Mouse (Mus musculus) B cell, adult (primary cell): ENCODE results near the gene Arhgef28. TPM values are rescaled to one million over a fixed set of nuclear protein-coding genes. Genes with fewer than 3 reads are reported as not detected.

Experiments
- total RNA-seq: library from RNA; stranded (reverse); gene quantifications from 4 replicates; pipeline ENCODE4 v1.2.4, GENCODE M21; 2023; ENCODE audit not compliant: inconsistent age

Gene Arhgef28
- not detected in 4 replicates for total RNA-seq

GRCm38 (mm10) chr13:98205771-98206545 is at the start of gene Arhgef28:
Arhgef28 (minus strand) TSS chr13:98206439.

Other genes with a start within 250 kb of the Arhgef28 start
- gene Utp15, start 56.6 kb upstream of the Arhgef28 start, total RNA-seq, result 72.2 to 78.5 TPM (median 74.1 TPM) in 4 replicates
- 29.4 to 37.8 TPM (median 33.6 TPM) in 4 replicates for gene Ankra2, start 56.6 kb upstream of the Arhgef28 start, total RNA-seq
- not detected in 4 replicates for gene Gm21976, start 73.4 kb upstream of the Arhgef28 start, total RNA-seq
- gene Btf3, start 110.6 kb upstream of the Arhgef28 start, total RNA-seq, result 407 to 450 TPM (median 423 TPM) in 4 replicates
- gene Foxd1, start 147.8 kb upstream of the Arhgef28 start, total RNA-seq, result 0.12 TPM in 1 of 4 replicates, not detected in the others